Mouse (Mus musculus) forebrain, embryonic 15.5 days (tissue): ENCODE results near the gene Gm20662. TPM values are rescaled to one million over a fixed set of nuclear protein-coding genes. Genes with fewer than 3 reads are reported as not detected.

Source experiments
- ATAC-seq: fragments of 200-750 bp; cut with Nextera tagmentation; replicated peaks from 2 replicates; pipeline ENCODE4 v1.8.0; 2017; ENCODE audit warnings: mild to moderate bottlenecking, moderate TSS enrichment, moderate library complexity
- H3K27ac ChIP-seq: fragments of 300-500 bp; sonication (generic); replicated peaks from 2 replicates; pipeline ENCODE4 v1.5.1; 2015; ENCODE audit warnings: mild to moderate bottlenecking, inconsistent platforms
- H3K27me3 ChIP-seq: fragments of 300-500 bp; sonication (generic); 2 replicates; pipeline ENCODE4 v1.6.1; 2015; ENCODE audit warnings: inconsistent platforms
- H3K36me3 ChIP-seq: fragments of 300-500 bp; sonication (generic); 2 replicates; pipeline ENCODE4 v1.6.1; 2015; ENCODE audit warnings: mild to moderate bottlenecking, inconsistent platforms
- H3K4me1 ChIP-seq: fragments of 300-500 bp; sonication (generic); 2 replicates; pipeline ENCODE4 v1.6.1; 2015; ENCODE audit warnings: inconsistent platforms
- H3K4me2 ChIP-seq: fragments of 300-500 bp; sonication (generic); replicated peaks from 2 replicates; pipeline ENCODE4 v1.6.1; 2015; ENCODE audit warnings: mild to moderate bottlenecking, inconsistent platforms
- H3K4me3 ChIP-seq: fragments of 300-500 bp; sonication (generic); 2 replicates; pipeline ENCODE4 v1.5.1; 2015; ENCODE audit warnings: mild to moderate bottlenecking, inconsistent platforms
- H3K9ac ChIP-seq: fragments of 300-500 bp; sonication (generic); replicated peaks from 2 replicates; pipeline ENCODE4 v1.6.1; 2015; ENCODE audit warnings: mild to moderate bottlenecking, inconsistent platforms
- H3K9me3 ChIP-seq: fragments of 300-500 bp; sonication (generic); 2 replicates; pipeline ENCODE4 v1.6.1; 2016; ENCODE audit warnings: inconsistent platforms
- whole genome bisulfite sequencing: fragments of 180-500 bp; shearing (Covaris S2); methylation state at CpG from one replicate; pipeline ENCODE4 v1.1.7; 2015; ENCODE audit warnings: mixed read lengths; 5-methylcytosine and 5-hydroxymethylcytosine counted together
- polyA plus RNA-seq: library from polyadenylated mRNA; unstranded; fragments of >200 nt; fragmentation: Nextera tagmentation; extraction: Ambion mirVana; gene quantifications from 2 replicates; pipeline ENCODE4 v1.2.1, GENCODE M21; 2015

Gene Gm20662
- polyA plus RNA-seq, 1 experiment from 2014 or later: not detected

DNA sequence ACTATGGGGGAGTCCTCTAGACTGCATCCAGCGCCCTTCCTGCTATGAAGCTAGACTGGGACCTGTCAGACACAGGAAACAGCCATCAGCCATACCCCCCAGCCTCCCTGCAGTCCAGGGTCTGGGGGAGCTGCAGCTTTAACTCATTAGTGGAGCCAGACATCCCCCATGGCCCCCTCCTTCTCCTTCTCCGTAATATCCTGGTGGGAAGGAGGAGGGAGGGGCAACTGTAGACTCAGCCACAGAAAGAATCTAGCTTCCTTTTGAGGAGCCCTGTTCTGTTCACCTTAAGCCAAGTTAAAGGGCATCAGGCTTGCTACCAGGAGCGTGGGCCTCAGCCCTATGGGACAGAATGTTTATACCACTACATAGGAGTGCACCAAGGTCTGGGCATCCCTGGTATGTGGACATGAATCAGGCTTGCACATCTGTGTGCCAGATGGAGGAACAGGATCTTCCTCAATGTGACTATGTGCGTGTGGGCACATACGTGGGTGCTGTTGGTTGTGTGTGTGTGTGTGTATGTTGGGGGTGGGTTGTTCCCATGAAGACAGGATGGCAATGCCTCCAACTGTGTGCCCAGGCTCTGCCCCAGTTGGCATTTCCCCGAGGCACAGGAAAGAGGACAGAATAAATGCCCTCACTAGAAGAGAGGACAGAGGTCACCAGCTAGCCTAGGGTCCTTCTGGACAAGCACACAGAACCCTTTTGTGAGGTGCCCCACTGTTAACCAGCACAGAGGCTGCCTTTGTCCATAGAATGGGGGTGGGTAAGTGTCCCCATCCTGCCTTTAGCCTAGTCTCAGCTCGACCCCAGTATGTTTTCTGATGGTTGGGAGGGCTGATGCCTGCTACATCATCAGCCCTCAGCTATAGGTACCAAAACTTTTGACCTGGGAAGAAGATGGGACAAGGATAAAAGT, 14.2 kb upstream of the Gm20662 start:
- WGBS: 59% methylated on average over 7 of the region's 7 CpGs
- no peak for ATAC-seq
- no peaks in the 10 kb centered on the region; the same call in 1 of the 2 replicates for H3K27me3 ChIP-seq
- peaks cover 34% of the 10 kb centered on the region for H3K4me1 ChIP-seq
- H3K36me3 ChIP-seq: no peaks in the 10 kb centered on the region
- peak overlapping the region; percentile 46 for H3K27ac ChIP-seq
- no peaks in the 10 kb centered on the region for H3K9me3 ChIP-seq
- H3K9ac ChIP-seq: no peak overlapping the region
- H3K4me2 ChIP-seq: no peak overlapping the region
- H3K4me3 ChIP-seq: no peak overlapping the region

DNA sequence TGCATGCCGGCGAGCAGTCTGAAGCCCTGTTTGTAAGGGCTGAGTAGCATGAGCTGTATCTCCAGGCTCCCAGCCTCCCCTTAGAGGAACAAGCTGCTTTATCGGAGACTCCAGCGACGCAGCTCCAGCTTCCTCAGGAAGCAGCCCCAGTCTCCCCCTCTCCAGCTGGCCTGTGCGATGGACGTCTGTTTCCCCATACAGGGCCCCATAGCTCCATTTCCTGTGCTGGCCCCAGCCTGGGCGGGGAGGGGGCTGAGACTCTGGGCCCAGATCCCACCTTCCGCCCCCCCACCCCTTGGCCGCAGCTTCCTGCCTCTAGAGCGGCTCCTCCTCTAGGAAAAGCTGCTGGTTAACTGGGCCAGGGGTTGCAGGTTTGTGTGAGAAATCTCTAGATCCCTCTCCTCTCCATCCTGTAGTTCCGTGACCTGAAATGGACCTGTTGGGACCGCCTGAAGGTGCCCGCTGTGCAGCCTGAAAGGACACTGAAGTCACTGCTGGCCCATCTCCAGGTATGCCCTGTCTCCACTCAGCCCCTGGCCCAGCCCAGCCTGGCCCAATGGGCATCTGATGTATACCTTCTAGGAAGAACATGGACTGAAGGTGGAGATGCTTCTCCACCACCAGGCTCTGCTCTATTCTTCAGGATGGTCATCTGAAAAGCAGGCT, 13.3 kb upstream of the Gm20662 start, which contains the start of gene Gm20661:
Gene Gm20661 (plus strand): TSS at position 378 of the 666 bp plus-strand sequence.
- Histone ChIP-seq H3K4me2 (peak within 1 kb of the TSS; percentile 15; the same call in 1 of the 2 replicates), H3K4me3 (no peak within 1 kb of the TSS), H3K4me1 (peaks cover 34% of the 10 kb centered on the region), H3K27me3 (no peaks in the 10 kb centered on the region; the same call in 1 of the 2 replicates), H3K9me3 (no peaks in the 10 kb centered on the region), H3K36me3 (no peaks in the 10 kb centered on the region), H3K27ac (peak within 1 kb of the TSS; percentile 46), H3K9ac (no peak within 1 kb of the TSS)
- WGBS: 50% methylated on average over 14 of the region's 14 CpGs
- no peak for ATAC-seq

DNA sequence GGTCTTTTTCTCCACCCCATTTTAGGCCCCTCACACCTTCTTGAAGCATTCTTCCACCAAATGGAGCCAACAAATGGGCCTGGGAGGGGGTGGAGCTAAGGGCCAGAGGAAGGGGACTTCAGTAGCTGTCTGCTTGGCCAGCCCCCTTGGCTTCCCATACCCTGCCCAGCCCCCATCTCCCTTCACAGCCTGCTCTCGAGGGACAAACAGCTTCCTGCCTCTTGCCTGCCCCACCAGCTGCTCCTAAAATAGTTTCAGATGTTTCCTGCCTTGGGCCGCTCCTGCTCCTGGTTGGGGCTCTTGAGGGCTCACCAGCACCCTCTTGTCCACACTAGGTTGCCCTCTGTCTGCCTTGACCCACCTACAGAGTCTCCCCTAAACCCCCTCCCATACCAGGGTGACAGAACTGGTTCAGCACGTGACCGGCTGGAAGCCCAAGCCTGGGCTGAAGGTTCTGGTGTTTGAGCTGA, 12.7 kb upstream of the Gm20662 start:
- WGBS: 45% methylated on average over 4 of the region's 4 CpGs
- ATAC-seq: no peak
- H3K9ac ChIP-seq: no peak overlapping the region
- H3K36me3 ChIP-seq: no peaks in the 10 kb centered on the region
- H3K27me3 ChIP-seq: no peaks in the 10 kb centered on the region; the same call in 1 of the 2 replicates
- no peak overlapping the region for H3K4me3 ChIP-seq
- H3K9me3 ChIP-seq: no peaks in the 10 kb centered on the region
- peak overlapping the region; percentile 46 for H3K27ac ChIP-seq
- 0 out of 2 replicates have a peak overlapping the region, but pooled peaks have one; percentile 15 for H3K4me2 ChIP-seq
- peaks cover 34% of the 10 kb centered on the region for H3K4me1 ChIP-seq

DNA sequence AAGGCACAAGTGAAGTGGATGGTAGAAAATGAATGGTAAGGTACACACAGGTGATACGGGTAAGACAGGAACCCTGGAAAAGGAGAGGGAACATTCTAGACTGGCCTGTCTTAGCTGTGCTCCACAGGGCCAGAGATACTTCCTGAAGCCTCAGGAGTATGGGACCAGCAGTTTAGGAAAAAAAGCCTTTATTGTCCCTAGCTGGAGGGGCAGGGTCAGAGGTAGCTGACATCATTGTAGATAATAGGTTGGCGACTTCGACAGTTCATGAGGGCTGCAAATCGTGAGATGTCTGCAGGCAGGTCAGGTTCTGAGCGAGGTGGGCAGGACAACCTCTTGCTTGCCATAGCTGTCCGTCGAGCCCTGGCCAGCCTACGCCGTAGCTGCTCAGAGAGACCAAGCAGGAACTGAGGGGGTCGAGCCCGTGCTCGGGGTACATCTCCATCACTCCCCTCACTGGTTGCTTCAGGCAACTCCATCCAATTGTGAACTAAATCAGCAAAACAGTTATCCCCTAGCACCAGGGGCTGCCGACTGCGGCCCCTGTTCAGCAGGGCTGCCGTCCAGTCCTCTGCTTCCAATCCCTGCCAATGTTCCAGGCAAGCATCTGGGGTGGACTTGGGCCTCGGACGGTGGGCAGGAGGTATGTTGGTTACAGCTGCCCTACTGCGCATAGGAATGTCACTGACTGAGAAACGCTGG, 11.9 kb upstream of the Gm20662 start:
- peaks cover 34% of the 10 kb centered on the region for H3K4me1 ChIP-seq
- H3K27me3 ChIP-seq: no peaks in the 10 kb centered on the region; the same call in 1 of the 2 replicates
- H3K27ac ChIP-seq: no peak overlapping the region
- peak overlapping the region; percentile 67 for H3K4me2 ChIP-seq
- 80% methylated on average over 19 of the region's 19 CpGs for WGBS
- H3K9me3 ChIP-seq: no peaks in the 10 kb centered on the region
- H3K9ac ChIP-seq: no peak overlapping the region
- no peak overlapping the region for H3K4me3 ChIP-seq
- H3K36me3 ChIP-seq: no peaks in the 10 kb centered on the region
- ATAC-seq: no peak

DNA sequence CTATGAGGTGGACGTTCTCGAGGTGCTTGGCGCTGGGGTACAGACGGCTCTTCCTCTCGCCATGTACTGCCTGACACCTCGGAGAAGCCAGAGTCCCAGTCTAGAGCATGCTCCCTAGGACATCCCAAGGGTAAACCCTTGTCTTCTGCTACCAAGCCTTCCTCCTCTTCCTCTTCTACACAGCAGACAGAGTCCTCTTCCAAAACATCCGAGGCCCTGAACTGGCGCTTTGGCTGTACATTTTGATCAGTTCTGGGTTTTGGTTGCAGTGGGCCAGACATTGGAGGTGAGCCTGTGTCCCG, 11.4 kb upstream of the Gm20662 start:
- H3K4me1 ChIP-seq: peaks cover 34% of the 10 kb centered on the region
- WGBS: 68% methylated on average over 9 of the region's 9 CpGs
- H3K9ac ChIP-seq: peak overlapping the region; percentile 44; the same call in 1 of the 2 replicates
- H3K27me3 ChIP-seq: no peaks in the 10 kb centered on the region; the same call in 1 of the 2 replicates
- ATAC-seq: no peak
- H3K4me2 ChIP-seq: peak overlapping the region; percentile 67
- no peaks in the 10 kb centered on the region for H3K36me3 ChIP-seq
- H3K27ac ChIP-seq: peak overlapping the region; percentile 28; the same call in 1 of the 2 replicates
- no peaks in the 10 kb centered on the region for H3K9me3 ChIP-seq
- peak overlapping the region; percentile 53 for H3K4me3 ChIP-seq

DNA sequence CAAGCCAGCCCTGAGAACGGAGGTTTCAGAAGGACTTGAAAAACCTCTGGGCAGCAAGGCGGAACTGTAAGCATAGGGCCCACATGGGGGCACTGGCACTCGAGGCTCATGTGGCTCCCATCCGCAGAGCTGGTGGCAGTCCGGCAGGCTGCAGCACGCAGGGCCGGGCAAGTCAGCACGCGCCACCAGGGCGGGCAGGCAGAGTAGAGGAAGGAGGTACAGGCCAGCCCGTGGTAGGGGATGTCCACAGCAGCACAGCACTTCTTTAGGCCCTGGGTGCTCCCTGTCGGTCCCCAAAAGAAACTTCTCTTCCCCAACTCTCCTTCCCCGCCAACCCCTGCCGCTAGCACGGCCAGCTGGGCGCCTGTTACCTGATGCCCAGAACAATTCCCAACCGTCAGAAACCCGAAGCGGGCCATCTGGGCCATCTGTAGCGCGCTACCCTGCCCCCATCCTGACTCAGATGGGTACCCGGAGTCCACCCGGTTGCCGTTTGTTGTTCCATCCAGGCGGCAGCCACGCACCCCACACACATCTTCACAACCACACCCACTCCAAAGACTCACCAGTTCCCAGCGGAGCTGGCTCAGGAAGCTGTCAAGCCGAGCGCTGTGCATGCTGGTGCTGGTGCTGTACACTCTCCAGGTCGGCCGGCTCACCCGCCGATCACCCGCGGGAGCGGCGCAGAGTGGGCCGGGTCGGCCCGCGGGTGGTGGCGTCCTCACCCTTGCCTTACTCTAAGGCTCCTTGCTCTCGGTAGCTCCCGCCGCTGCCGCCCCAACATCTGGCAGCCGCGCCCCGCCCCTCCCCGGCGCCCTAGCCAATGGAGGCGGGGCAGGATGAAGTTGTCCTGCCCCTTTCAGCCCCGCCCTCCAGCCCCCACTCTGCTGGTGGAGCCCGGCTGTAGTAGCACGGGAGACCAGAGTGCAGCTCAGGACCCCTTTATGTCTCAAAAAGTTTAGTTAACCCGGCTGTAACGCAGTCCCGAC, 10.7 kb upstream of the Gm20662 start, which contains the start of gene Inka1:
Gene Inka1 (minus strand): TSS at position 749 of the 989 bp plus-strand sequence.
- Histone ChIP-seq H3K9me3 (no peaks in the 10 kb centered on the region), H3K36me3 (no peaks in the 10 kb centered on the region), H3K9ac (peak within 1 kb of the TSS; percentile 44), H3K27me3 (no peaks in the 10 kb centered on the region; the same call in 1 of the 2 replicates), H3K4me2 (peak within 1 kb of the TSS; percentile 67), H3K4me1 (peaks cover 34% of the 10 kb centered on the region), H3K27ac (peak within 1 kb of the TSS; percentile 28; the same call in 1 of the 2 replicates), H3K4me3 (peak within 1 kb of the TSS; percentile 53)
- ATAC-seq: peak; percentile 77
- WGBS: 1% methylated on average over 52 of the region's 58 CpGs

DNA sequence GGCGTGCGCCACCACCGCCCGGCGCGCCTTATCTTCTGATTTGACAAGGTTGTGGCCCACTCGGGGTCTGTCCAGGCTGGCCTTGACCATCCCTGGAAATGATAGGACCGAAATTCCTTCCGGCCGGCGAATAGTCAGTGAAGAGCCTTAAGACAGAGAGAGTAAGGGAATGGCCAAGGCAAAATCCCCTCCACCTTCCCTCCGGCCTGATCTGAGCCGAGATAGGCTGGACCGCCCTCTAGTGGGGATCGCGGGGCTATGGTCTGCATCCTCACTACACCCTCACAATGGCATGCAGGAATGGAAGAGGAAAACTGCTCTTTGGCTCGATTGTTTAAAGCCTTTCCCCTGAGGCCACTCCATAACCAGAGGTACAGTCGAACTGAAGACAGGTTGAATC, 9.8 kb upstream of the Gm20662 start:
- Histone ChIP-seq H3K9me3 (no peaks in the 10 kb centered on the region), H3K27ac (no peak overlapping the region), H3K4me2 (peak overlapping the region; percentile 67), H3K4me3 (peak overlapping the region; percentile 53; the same call in 1 of the 2 replicates), H3K9ac (no peak overlapping the region), H3K36me3 (no peaks in the 10 kb centered on the region), H3K27me3 (no peaks in the 10 kb centered on the region; the same call in 1 of the 2 replicates), H3K4me1 (peaks cover 34% of the 10 kb centered on the region)
- 7% methylated on average over 18 of the region's 18 CpGs for WGBS
- peak; percentile 76 for ATAC-seq

GRCm38 (mm10) chr9:107987950-107988349, 8.2 kb upstream of the Gm20662 start:
- 81% methylated on average over 3 of the region's 3 CpGs for WGBS
- Histone ChIP-seq H3K9ac (no peak overlapping the region), H3K27ac (no peak overlapping the region), H3K4me1 (peaks cover 25% of the 10 kb centered on the region), H3K4me3 (no peak overlapping the region), H3K4me2 (no peak overlapping the region), H3K9me3 (no peaks in the 10 kb centered on the region), H3K27me3 (no peaks in the 10 kb centered on the region; the same call in 1 of the 2 replicates), H3K36me3 (no peaks in the 10 kb centered on the region)
- no peak for ATAC-seq

DNA sequence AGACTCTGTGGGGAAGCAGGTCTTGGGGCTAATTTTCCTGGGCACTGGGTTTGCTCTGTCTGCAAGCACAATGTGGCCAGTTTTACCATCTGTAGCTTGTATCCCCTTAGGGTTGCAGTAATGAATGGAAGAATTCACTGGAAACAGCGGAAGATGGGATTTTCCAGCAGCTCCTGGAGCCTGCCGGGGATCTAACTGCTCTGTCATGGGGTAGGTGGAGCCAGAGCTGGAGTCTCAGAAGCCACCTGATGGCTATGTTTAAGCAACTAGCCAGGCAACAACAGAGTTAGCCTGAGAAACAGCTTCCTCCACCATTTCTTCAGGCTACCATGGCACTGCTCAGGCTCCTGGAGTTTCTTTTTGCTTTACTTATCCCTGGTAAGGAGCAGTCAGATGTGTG, 4.0 kb upstream of the Gm20662 start, which contains the start of gene Cdhr4:
Gene Cdhr4 (plus strand): TSS at position 301 of the 400 bp plus-strand sequence.
- WGBS: 73% methylated on average over 2 of the region's 2 CpGs
- no peaks in the 10 kb centered on the region for H3K9me3 ChIP-seq
- H3K36me3 ChIP-seq: no peaks in the 10 kb centered on the region
- H3K27ac ChIP-seq: no peak within 1 kb of the TSS
- no peak within 1 kb of the TSS for H3K9ac ChIP-seq
- no peak within 1 kb of the TSS for H3K4me3 ChIP-seq
- H3K27me3 ChIP-seq: no peaks in the 10 kb centered on the region
- H3K4me1 ChIP-seq: no peaks in the 10 kb centered on the region
- no peak within 1 kb of the TSS for H3K4me2 ChIP-seq
- no peak for ATAC-seq

DNA sequence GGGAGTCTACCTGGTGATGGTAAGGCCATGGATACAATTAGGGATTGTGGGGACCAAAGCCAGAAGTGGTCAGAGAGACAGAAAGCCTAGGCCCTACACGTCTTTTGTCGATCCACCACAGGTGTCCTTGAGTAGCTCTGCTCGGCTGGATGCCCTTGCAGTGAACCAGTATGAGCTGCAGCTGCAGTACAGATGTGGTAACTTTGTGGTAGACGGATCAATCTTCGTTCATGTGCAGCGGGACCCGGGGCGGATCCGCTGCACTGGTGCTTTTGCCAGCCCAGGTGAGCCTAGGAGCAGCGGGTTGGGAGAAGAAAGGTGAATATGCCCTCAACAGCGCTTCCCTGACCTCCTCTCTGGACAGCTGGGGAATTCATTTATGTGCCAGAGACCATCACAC, 3.1 kb upstream of the Gm20662 start:
- no peak for ATAC-seq
- Histone ChIP-seq H3K27me3 (no peaks in the 10 kb centered on the region), H3K27ac (no peak overlapping the region), H3K4me1 (no peaks in the 10 kb centered on the region), H3K9me3 (no peaks in the 10 kb centered on the region), H3K9ac (no peak overlapping the region), H3K4me3 (no peak overlapping the region), H3K36me3 (no peaks in the 10 kb centered on the region), H3K4me2 (no peak overlapping the region)
- WGBS: 79% methylated on average over 11 of the region's 11 CpGs
